Mouse (Mus musculus) central nervous system, embryonic 14 days (tissue): ENCODE data around the gene Twnk. TPM values are rescaled to one million over a fixed set of nuclear protein-coding genes. Genes with fewer than 3 reads are reported as not detected.

Experiments used
- polyA plus RNA-seq: library from polyadenylated mRNA; depleted of rRNA; stranded (reverse); fragments of >200 nt; gene quantifications from 2 replicates; pipeline ENCODE4 v1.2.3, GENCODE M21; 2012; rRNA removed

The Twnk gene
- polyA plus RNA-seq = 16.9 and 18.3 TPM in 2 replicates

GRCm38 (mm10) chr19:45005444-45005843, at the start of gene Twnk:
Gene Twnk, plus strand, starts transcription at chr19:45005663.

GRCm38 (mm10) chr19:44988831-44989566, 16.5 kb upstream of the Twnk start, which contains the start of gene Sema4g:
Gene Sema4g, plus strand, starts transcription at chr19:44989101.

GRCm38 (mm10) chr19:45005957-45006712, 672 bp downstream of the Twnk start, which contains the start of gene Mrpl43:
Gene Mrpl43, minus strand, starts transcription at chr19:45006442.

GRCm38 (mm10) chr19:45014335-45014971, 9.0 kb downstream of the Twnk start, which contains the start of gene Lzts2:
Gene Lzts2, plus strand, starts transcription at chr19:45014414.

DNA sequence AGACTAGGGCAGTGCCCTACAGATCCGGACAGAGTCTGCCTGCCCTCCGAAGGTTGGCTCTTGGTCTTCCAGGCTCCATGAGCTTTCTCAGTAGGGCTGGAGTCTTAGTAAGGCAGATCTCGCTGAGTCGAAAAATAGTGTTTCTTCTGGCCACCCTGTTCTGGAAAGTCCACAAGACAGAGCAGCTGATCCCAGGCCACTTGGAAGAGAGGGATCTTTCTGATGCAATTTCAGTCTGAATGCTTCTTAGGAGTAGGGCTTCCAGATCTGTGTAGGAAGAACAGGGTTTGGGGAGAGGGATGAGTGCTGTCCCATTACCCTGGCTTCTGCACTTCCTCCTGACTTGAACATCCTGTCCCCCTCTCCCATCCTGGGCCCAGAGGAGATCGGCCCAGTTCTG, 40.2 kb downstream of the Twnk start, which contains the start of gene Pdzd7:
TSS of gene Pdzd7 (minus strand) at position 67 of the 400 bp plus-strand sequence.

GRCm38 (mm10) chr19:45047417-45047934, 42.0 kb downstream of the Twnk start, which contains the start of gene Sfxn3:
Gene Sfxn3, plus strand, starts transcription at chr19:45047503.

Other genes with a start within 250 kb of the Twnk start
- 7.1 and 11.3 TPM in 2 replicates for gene Pax2, start 249.6 kb upstream of the Twnk start, polyA plus RNA-seq
- 45.7 and 46.5 TPM in 2 replicates for gene Slf2, start 74.5 kb upstream of the Twnk start, polyA plus RNA-seq
- 173 and 175 TPM in 2 replicates for gene Sema4g, start 16.6 kb upstream of the Twnk start, polyA plus RNA-seq
- 84.1 and 84.8 TPM in 2 replicates for gene Mrpl43, start 779 bp downstream of the Twnk start, polyA plus RNA-seq
- 47.5 and 50.5 TPM in 2 replicates for gene Lzts2, start 8.8 kb downstream of the Twnk start, polyA plus RNA-seq
- gene Pdzd7, start 40.1 kb downstream of the Twnk start, polyA plus RNA-seq = 7.8 and 8.1 TPM in 2 replicates
- gene Sfxn3, start 41.8 kb downstream of the Twnk start, polyA plus RNA-seq = 75.8 and 81.4 TPM in 2 replicates
- gene Kazald1, start 69.6 kb downstream of the Twnk start, polyA plus RNA-seq = 2.7 and 6.7 TPM in 2 replicates
- gene Tlx1, start 145.0 kb downstream of the Twnk start, polyA plus RNA-seq = 0.90 and 2.9 TPM in 2 replicates
- gene Lbx1, start 230.1 kb downstream of the Twnk start, polyA plus RNA-seq = 5.0 and 6.2 TPM in 2 replicates